Mouse (Mus musculus) stomach, postnatal 0 days (tissue): Measurements from ENCODE around the gene Sema5a.

Experiments
- CTCF ChIP-seq: IDR thresholded peaks from 2 replicates; pipeline ENCODE4 v1.5.1; 2016; ENCODE audit warnings: antibody characterized with exemption, low read depth, mild to moderate bottlenecking, moderate library complexity
- EP300 ChIP-seq: optimal IDR thresholded peaks from 2 replicates; pipeline ENCODE3; 2016; ENCODE audit warnings: antibody characterized with exemption

DNA sequence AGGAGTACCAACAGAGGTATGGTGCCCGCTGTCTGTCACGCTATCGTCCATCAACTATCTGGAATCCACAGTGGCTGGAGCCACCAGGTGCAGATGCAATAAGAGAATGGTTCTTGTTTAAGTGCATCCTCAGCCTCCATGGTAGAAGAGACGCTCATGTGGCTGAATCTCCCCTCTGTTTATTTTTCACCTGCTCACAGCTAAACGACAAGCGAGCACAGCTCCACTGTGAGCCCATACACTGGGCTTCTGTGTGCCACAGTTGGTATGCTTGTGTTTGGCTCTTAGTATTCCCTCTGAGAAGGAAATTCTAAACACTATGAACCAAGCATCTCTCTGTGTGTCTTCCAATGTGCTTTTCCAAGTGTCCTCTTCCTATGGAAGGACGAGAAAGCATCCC, 366.6 kb downstream of the Sema5a start:
- TF ChIP-seq CTCF (no peak), EP300 (no peak)
